Mouse (Mus musculus): ENCODE measurements around the gene Ufsp1. TPM values are rescaled to one million over a fixed set of nuclear protein-coding genes. Genes with fewer than 3 reads are reported as not detected.
A peak's percentile ranks its signal among the peaks of the same experiment; 100 is the strongest.

Gene Ufsp1
- total RNA-seq, 2 experiments from 2014 or later, result 37.2 to 43.6 TPM

DNA sequence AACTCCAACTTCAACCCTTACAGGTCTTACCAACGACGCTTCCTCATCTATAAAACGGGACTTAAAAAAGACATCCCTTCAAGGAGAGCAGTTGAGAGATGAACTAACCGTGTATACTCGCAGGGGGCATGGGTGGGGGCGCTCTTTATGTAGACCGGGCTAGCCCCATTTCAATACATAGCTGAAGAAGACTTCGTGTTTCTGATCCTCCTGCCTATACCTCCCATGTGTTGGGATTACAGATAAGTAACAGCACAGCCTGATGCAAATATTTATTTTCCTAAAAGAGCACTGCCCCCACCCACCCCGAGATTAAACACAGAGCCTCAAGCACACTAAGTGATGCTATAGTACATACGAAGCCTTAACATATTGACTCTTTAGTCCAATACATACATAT, 39.9 kb downstream of the Ufsp1 start:
- DNase-seq, result no peak

DNA sequence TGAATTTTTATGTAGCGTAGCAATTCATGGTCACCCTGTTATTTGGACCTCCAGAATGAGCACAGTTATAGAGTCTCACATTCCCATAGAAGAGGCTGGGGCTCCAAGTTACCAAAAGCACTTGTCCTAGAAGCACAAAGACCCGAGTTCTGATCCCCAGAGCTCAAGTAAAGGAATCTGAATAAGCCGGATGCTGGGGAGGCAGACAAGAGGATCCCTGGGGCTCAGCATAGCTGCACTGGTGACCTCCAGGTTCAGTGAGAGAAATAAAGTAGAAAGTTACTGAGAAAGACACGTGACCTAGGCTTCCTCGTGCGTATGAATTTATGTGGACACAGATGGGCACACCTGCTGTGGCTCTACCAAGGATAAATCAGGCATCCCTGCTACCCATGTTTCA, 40.6 kb downstream of the Ufsp1 start:
- no peak for DNase-seq

DNA sequence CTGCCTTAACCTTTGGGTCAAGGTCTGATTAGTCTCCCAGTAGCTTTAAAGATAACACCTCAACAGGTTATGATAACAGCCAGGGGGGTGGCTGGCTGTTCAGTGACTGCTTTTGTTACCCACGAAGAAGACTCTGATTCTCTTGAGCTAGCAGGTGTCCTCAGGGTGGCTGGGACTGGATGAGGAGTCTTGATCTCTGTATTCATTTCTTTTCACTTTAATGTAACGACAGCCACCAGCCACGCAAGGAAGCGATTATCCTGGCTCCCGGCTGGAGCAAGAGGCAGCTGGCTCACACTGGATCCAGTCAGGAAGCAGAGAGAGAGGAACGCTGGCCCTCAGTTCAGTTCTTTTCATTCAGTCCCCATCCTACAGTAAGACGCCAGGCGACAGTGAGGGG, 42.8 kb downstream of the Ufsp1 start:
- no peak for DNase-seq

DNA sequence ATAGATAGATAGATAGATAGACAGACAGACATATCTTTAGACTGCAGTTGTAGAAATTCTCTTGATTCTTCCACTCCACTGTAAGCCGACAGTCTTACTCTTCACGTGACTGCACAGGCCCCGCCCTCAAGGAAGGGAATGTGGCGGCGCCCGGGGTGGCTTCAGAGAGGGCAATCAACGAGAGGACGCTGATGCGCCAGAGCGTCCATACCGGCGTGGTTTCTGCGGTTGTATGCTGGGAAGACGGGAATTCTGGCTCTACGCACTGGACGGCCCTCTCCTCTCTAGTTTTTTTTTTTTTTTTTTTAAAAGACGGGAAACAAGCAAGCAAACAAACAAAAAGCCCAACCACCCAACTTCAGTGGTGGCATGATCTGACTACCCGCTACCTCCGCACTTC, 43.8 kb downstream of the Ufsp1 start:
- peak; percentile 87 for DNase-seq

DNA sequence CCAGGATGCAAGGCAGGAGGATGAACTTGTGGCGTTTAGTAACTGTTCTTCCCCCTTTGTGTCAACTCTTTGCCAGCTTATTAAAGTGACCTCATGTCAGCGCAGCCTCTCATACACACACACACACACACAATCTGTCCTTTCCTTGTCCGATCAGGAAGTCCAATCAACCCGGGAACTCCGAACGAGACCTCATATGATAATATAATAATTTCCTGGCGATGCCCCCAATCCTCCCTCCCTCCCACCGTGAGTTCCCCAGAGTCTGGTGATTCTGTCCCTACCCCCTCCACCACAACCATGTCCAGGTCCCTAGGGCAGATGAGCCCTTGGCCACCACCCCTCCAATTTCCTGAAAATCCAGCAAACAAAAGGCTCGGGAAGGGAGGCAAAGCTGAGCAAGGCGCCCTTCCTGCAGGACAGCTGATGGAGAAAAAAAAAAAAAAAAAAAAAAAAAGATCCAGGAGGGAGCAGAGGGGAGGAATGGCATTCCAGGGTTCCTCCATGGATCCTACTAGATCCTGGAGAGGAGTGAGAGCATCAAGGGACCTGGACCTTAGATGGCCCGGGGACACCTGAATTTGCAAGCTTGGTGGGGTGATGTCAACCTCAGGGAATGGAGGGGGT, 44.3 kb downstream of the Ufsp1 start:
- DNase-seq, result peak; percentile 42

DNA sequence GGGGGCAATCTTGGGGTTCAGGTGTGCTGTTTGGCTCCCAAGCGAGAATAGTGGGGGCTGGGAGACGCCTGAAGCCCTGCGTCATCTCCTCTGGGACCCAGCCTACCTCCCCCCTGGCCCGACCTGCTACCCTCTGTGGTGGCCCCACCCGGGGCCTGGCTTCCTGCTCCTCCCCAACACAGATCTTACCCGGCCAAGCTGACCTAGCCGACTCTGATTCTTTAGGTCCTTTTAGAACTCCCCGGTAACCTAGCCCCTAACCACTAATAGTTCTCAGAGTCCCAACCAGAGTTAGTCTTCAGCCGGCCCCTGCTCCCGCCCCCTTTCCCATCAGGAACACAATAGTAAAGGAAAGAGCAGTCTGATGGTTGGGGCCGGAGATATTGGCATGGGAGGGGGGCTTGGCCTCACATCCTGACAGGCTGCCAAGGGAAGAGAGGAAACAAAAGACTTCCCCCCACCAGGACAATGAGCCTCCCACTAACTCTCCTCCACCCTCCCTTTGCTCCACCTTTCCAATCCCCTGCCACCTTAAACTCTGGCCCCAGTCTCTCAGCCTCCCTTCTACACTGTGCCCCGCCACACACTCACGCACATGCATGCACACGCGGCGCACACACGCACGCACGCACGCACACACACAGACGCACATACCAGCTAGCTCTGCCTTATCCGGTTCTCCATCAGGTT, 45.0 kb downstream of the Ufsp1 start:
- peak; percentile 33 for DNase-seq

DNA sequence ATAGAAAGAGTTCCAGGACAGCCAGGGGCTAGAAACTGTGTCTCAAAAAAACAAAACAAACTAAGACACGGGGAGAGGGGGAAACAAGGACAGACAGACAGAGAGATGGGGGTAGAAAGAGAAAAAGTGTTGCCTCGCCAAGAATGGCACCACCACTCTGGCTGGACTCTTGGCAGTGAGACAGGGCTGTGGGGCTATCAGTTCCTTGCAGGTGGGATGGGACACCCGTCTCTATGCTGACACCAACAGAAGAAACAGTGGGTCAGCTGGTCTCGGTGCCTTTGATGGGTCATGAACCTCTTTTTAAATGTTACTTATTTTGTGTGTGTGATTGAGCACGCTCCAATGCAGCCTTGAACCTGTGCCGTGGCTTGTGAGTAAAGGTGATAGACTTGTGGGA, 45.8 kb downstream of the Ufsp1 start:
- DNase-seq, result no peak

DNA sequence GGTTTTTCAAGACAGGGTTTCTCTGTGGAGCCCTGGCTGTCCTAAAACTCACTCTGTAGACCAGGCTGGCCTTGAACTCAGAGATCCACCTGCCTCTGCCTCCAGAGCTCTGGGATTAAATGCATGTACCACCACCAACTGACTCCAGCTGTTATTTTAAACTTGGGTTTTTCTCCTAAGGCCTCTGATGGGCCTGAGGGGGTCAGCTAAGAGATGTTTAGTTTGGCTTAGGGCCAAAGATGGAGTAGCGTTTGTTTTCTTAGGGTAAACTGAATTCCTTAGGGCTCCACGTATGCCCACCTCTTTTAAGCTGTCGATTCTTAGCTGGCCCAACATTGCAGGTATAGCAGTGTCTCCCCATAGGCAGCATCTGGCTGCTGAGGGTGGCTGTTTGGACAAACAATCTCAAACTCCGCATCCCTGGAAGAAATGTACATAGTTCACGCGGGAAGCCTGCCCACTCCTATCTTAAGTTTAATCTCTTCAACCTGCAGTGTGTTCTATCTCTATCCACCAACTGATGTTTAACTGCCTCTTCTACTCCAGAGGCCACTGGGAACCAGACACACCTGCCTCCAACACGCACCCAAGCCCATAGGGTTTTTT, 48.1 kb downstream of the Ufsp1 start:
- no peak for DNase-seq

DNA sequence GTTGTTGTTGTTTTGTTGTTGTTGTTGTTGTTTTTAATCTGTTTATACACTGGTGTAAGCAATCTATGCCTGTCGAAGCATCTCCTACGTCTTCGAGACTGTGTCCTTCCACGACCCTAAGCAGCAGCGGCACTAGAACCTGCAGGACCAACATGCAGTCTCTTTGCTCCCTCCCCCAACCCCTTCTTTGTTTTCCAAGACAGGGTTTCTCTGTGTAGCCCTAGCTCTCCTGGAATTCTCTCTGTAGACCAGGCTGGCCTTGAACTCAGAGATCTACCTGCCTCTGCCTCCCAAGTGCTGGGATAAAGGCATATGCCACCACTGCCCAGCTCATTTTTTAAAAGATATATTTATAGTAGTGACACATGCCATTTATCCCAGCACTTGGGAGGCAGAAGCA, 49.0 kb downstream of the Ufsp1 start:
- DNase-seq, result no peak

DNA sequence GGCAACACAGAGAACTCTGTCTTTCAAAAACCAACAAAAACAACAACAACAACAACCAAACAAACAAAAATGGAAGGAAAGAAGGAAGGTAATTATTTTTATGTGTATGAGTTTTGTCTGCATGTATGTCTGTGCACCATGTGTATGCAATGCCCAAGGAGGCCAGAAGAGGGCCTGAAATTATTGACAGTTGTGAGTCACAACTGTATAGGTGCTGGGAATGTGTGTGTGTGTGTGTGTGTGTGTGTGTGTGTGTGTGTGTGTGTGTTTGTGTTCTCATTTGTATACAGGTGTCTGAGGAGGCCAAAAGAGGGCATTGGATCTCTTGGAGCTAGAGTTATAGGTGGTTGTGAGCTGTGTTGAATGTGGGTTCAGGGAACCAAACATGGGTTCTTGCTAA, 49.4 kb downstream of the Ufsp1 start:
- DNase-seq, result no peak

Small RNAs within 50 kb of the gene (microRNA-seq; reads per million reads assigned to microRNA genes)
- 0 to 0.50 reads per million in 2 experiments for gene Mir7036
- 0 reads per million in 2 experiments for gene Mir8116

Other genes with a start within 250 kb of the Ufsp1 start
- 10 to 100 TPM; 33.4 to 37.0 TPM for gene Ap1s1, start 248.5 kb upstream of the Ufsp1 start, total RNA-seq (2021)
- 1 to 10 TPM; 2.2 to 2.9 TPM for gene Serpine1, start 222.4 kb upstream of the Ufsp1 start, total RNA-seq (2021)
- 10 to 100 TPM in 1 of 2 experiments, 1 to 10 TPM in 1; 9.2 to 14.2 TPM for gene Trim56, start 178.4 kb upstream of the Ufsp1 start, total RNA-seq (2021)
- not detected for gene Muc3, start 145.3 kb upstream of the Ufsp1 start, total RNA-seq (2021)
- gene Muc3a, start 82.2 kb upstream of the Ufsp1 start, total RNA-seq (2021), result under 1 TPM; 0.23 to 0.59 TPM
- 10 to 100 TPM; 62.4 to 68.2 TPM for gene Ache, start 7.1 kb upstream of the Ufsp1 start, total RNA-seq (2021)
- 10 to 100 TPM; 58.1 to 93.2 TPM for gene Srrt, start 13.0 kb downstream of the Ufsp1 start, total RNA-seq (2021)
- 10 to 100 TPM; 13.1 to 17.3 TPM for gene Trip6, start 19.8 kb downstream of the Ufsp1 start, total RNA-seq (2021)
- 1 to 10 TPM; 4.2 to 7.4 TPM for gene Slc12a9, start 39.0 kb downstream of the Ufsp1 start, total RNA-seq (2021)
- gene Ephb4, start 55.5 kb downstream of the Ufsp1 start, total RNA-seq (2021), result 10 to 100 TPM; 30.6 to 38.8 TPM
- under 1 TPM; 0.23 to 0.31 TPM for gene Zan, start 182.4 kb downstream of the Ufsp1 start, total RNA-seq (2021)
- gene Pop7, start 207.9 kb downstream of the Ufsp1 start, total RNA-seq (2021), result 10 to 100 TPM; 16.6 to 18.5 TPM
- 10 to 100 TPM; 23.0 to 25.3 TPM for gene Gigyf1, start 223.9 kb downstream of the Ufsp1 start, total RNA-seq (2021)
- gene Epo, start 238.6 kb downstream of the Ufsp1 start, total RNA-seq (2021), result not detected
- gene Gnb2, start 238.9 kb downstream of the Ufsp1 start, total RNA-seq (2021), result 100 to 1,000 TPM; 301 to 324 TPM

Measured in gastrocnemius, postnatal 10 days (tissue).